Mouse (Mus musculus) heart, embryonic 14.5 days (tissue): ENCODE data around the gene Snx29. TPM values are rescaled to one million over a fixed set of nuclear protein-coding genes. Genes with fewer than 3 reads are reported as not detected.

Experiments used
- ATAC-seq: fragments of 200-750 bp; cut with Nextera tagmentation; 2 replicates; pipeline ENCODE4 v1.8.0; 2017; ENCODE audit warnings: low read depth, moderate TSS enrichment; ENCODE audit not compliant: insufficient number of reproducible peaks, insufficient read depth, low FRiP score
- H3K27ac ChIP-seq, 2 experiments: fragments of 200-500 bp in 1 of 2; fragments of 300-500 bp in 1 of 2; sonication (generic) in 1 of 2; replicated peaks in 1 of 2; 2 replicates each; pipeline ENCODE4 v1.5.1; 2012 to 2014; ENCODE audit warnings: low read depth in 2 of 2, low read length in 2 of 2, control low read depth in 1 of 2, mild to moderate bottlenecking in 1 of 2, mixed read lengths in 1 of 2; ENCODE audit not compliant: control insufficient read depth in 1 of 2, insufficient read depth in 1 of 2
- H3K27me3 ChIP-seq: fragments of 300-500 bp; sonication (generic); 2 replicates; pipeline ENCODE4 v1.6.1; 2014; ENCODE audit warnings: mild to moderate bottlenecking, low read length, control low read depth; ENCODE audit not compliant: control insufficient read depth, insufficient read depth
- H3K36me3 ChIP-seq: fragments of 300-500 bp; sonication (generic); 2 replicates; pipeline ENCODE4 v1.6.1; 2014; ENCODE audit warnings: mild to moderate bottlenecking, control low read depth, low read length, mixed read lengths; ENCODE audit not compliant: control insufficient read depth, insufficient read depth
- H3K4me1 ChIP-seq, 2 experiments: fragments of 200-500 bp in 1 of 2; fragments of 300-500 bp in 1 of 2; sonication (generic) in 1 of 2; 2 replicates each; pipeline ENCODE4 v1.6.1; 2012 to 2014; ENCODE audit warnings: low read length in 2 of 2, control low read depth in 1 of 2, mixed read lengths in 1 of 2; ENCODE audit not compliant: control insufficient read depth in 2 of 2, insufficient read depth in 2 of 2
- H3K4me2 ChIP-seq: fragments of 300-500 bp; sonication (generic); 2 replicates; pipeline ENCODE4 v1.6.1; 2014; ENCODE audit warnings: mild to moderate bottlenecking, low read length
- H3K4me3 ChIP-seq, 2 experiments: fragments of 200-500 bp in 1 of 2; fragments of 300-500 bp in 1 of 2; sonication (generic) in 1 of 2; 2 replicates each; pipeline ENCODE4 v1.5.1; 2012 to 2014; ENCODE audit warnings: low read length in 2 of 2, mild to moderate bottlenecking in 2 of 2, control low read depth in 1 of 2, low read depth in 1 of 2, moderate library complexity in 1 of 2; ENCODE audit not compliant: control insufficient read depth in 1 of 2, insufficient read depth in 1 of 2
- H3K9ac ChIP-seq: fragments of 300-500 bp; sonication (generic); 2 replicates; pipeline ENCODE4 v1.6.1; 2014; ENCODE audit warnings: mild to moderate bottlenecking, low read length
- H3K9me3 ChIP-seq: fragments of 300-500 bp; sonication (generic); 2 replicates; pipeline ENCODE4 v1.6.1; 2016; ENCODE audit warnings: low read length, control low read depth; ENCODE audit not compliant: control insufficient read depth
- WGBS: fragments of 180-500 bp; shearing (Covaris S2); extraction: QIAGEN DNeasy Blood & Tissue Kit; methylation state at CpG from one replicate; pipeline ENCODE4 v1.1.7; 2014; 5-methylcytosine and 5-hydroxymethylcytosine counted together
- polyA plus RNA-seq: library from polyadenylated mRNA; unstranded; fragments of >200 nt; fragmentation: Nextera tagmentation; extraction: Ambion mirVana; gene quantifications from 2 replicates; pipeline ENCODE4 v1.2.1, GENCODE M21; 2014

Gene Snx29
- polyA plus RNA-seq, 1 experiment from 2014 or later = 7.7 TPM

GRCm38 (mm10) chr16:11473893-11474505 lies 151.3 kb downstream of the Snx29 start:
- 77% methylated on average over 6 of the region's 6 CpGs for WGBS
- peak overlapping the region; percentile 8; the same call in 1 of the 2 replicates for H3K9ac ChIP-seq
- H3K9me3 ChIP-seq = no peaks in the 10 kb centered on the region
- H3K27ac ChIP-seq = peak overlapping the region; percentile 2 to 46; a peak in 2 of 4 replicates
- peaks cover 14 to 37% of the 10 kb centered on the region in 2 experiments for H3K4me1 ChIP-seq
- H3K27me3 ChIP-seq = no peaks in the 10 kb centered on the region
- ATAC-seq = no peak
- no peak overlapping the region for H3K4me3 ChIP-seq
- H3K4me2 ChIP-seq = no peak overlapping the region
- 0 out of 2 replicates have a peak, but pooled peaks cover 5% of the 10 kb centered on the region for H3K36me3 ChIP-seq

GRCm38 (mm10) chr16:11475137-11475943 lies 152.6 kb downstream of the Snx29 start:
- no peak for ATAC-seq
- no peaks in the 10 kb centered on the region for H3K27me3 ChIP-seq
- H3K36me3 ChIP-seq = 0 out of 2 replicates have a peak, but pooled peaks cover 5% of the 10 kb centered on the region
- no peak overlapping the region for H3K9ac ChIP-seq
- no peaks in the 10 kb centered on the region for H3K9me3 ChIP-seq
- peaks cover 21 to 47% of the 10 kb centered on the region in 2 experiments for H3K4me1 ChIP-seq
- H3K27ac ChIP-seq = peak overlapping the region; percentile 21 to 39; a peak in 2 of 4 replicates
- H3K4me2 ChIP-seq = no peak overlapping the region
- 68% methylated on average over 10 of the region's 10 CpGs for WGBS
- no peak overlapping the region for H3K4me3 ChIP-seq

GRCm38 (mm10) chr16:11476314-11476713 lies 153.6 kb downstream of the Snx29 start:
- Histone ChIP-seq H3K4me2 (no peak overlapping the region), H3K27ac (no peak overlapping the region), H3K9ac (no peak overlapping the region), H3K27me3 (no peaks in the 10 kb centered on the region), H3K4me1 (peaks cover 21 to 49% of the 10 kb centered on the region in 2 experiments), H3K9me3 (no peaks in the 10 kb centered on the region), H3K4me3 (no peak overlapping the region), H3K36me3 (no peaks in the 10 kb centered on the region)
- 91% methylated on average over 1 of the region's 1 CpGs for WGBS
- no peak for ATAC-seq

- Histone ChIP-seq H3K4me3 (no peak overlapping the region), H3K36me3 (no peaks in the 10 kb centered on the region), H3K4me2 (no peak overlapping the region), H3K4me1 (peaks cover 21 to 51% of the 10 kb centered on the region in 2 experiments), H3K9ac (no peak overlapping the region), H3K27me3 (no peaks in the 10 kb centered on the region), H3K27ac (no peak overlapping the region), H3K9me3 (no peaks in the 10 kb centered on the region)
- WGBS = 84% methylated on average over 2 of the region's 2 CpGs
- ATAC-seq = no peak
Measured at GRCm38 (mm10) chr16:11476968-11477367, 154.3 kb downstream of the Snx29 start.

- Histone ChIP-seq H3K4me1 (peaks cover 24 to 56% of the 10 kb centered on the region in 2 experiments), H3K4me2 (no peak overlapping the region), H3K4me3 (no peak overlapping the region), H3K36me3 (no peaks in the 10 kb centered on the region), H3K27ac (no peak overlapping the region), H3K27me3 (no peaks in the 10 kb centered on the region), H3K9me3 (no peaks in the 10 kb centered on the region), H3K9ac (no peak overlapping the region)
- WGBS = 82% methylated on average over 5 of the region's 5 CpGs
- no peak for ATAC-seq
Measured at GRCm38 (mm10) chr16:11477591-11477990, 154.9 kb downstream of the Snx29 start.

GRCm38 (mm10) chr16:11479605-11480004 lies 156.9 kb downstream of the Snx29 start:
- ATAC-seq = 0 out of 2 replicates have a peak, but pooled peaks have one; percentile 33
- 38% methylated on average over 4 of the region's 4 CpGs for WGBS
- no peak overlapping the region; the same call in 1 of the 2 replicates for H3K9ac ChIP-seq

GRCm38 (mm10) chr16:11482189-11482588 lies 159.5 kb downstream of the Snx29 start:
- ATAC-seq = peak; percentile 43; the same call in 1 of the 2 replicates
- 83% methylated on average over 2 of the region's 2 CpGs for WGBS
- no peak overlapping the region for H3K4me2 ChIP-seq
- H3K27ac ChIP-seq = no peak overlapping the region
- no peak overlapping the region for H3K9ac ChIP-seq
- H3K4me3 ChIP-seq = no peak overlapping the region
- H3K9me3 ChIP-seq = no peaks in the 10 kb centered on the region
- H3K27me3 ChIP-seq = no peaks in the 10 kb centered on the region
- peaks cover 10 to 19% of the 10 kb centered on the region in 2 experiments for H3K4me1 ChIP-seq
- no peaks in the 10 kb centered on the region for H3K36me3 ChIP-seq

More at GRCm38 (mm10) chr16:11479605-11480004, 156.9 kb downstream of the Snx29 start:
- Histone ChIP-seq H3K27ac (peak overlapping the region; percentile 65 to 79), H3K4me1 (peaks cover 14 to 37% of the 10 kb centered on the region in 2 experiments), H3K9me3 (no peaks in the 10 kb centered on the region), H3K4me2 (no peak overlapping the region), H3K4me3 (no peak overlapping the region), H3K36me3 (no peaks in the 10 kb centered on the region), H3K27me3 (no peaks in the 10 kb centered on the region)
